Mouse (Mus musculus): ENCODE data around the gene Otop2.

DNA sequence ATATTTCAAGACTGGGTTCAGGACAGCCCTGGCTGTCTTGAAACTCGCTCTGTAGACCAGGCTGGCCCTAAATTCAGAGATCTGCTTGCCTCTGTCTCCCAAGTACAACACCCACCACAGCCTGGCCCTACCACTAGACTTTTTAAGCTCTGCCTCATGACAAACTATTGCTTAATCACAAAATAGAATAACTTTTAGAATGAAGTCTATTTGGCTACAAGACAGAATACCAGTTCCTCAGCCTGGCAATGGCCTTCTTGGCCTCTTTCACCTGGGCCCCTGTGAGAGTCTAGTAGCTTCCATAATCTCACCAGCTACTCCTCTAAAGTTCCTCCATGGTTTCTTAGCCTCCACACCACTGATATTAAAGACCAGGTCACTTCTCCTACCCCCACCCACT, 16.6 kb upstream of the Otop2 start:
- TF ChIP-seq CTCF (IDR thresholded peaks at IDR 0.05; ENCODE audit: insufficient read depth, low read depth, low read length): no peak
- no peak for TF ChIP-seq POLR2A (IDR thresholded peaks at IDR 0.05; ENCODE audit: insufficient read depth, low read depth, low read length)
